Mouse (Mus musculus): ENCODE results near the gene Nup43. TPM values are rescaled to one million over a fixed set of nuclear protein-coding genes. Genes with fewer than 3 reads are reported as not detected.

The Nup43 gene
- polyA plus RNA-seq (2012; rRNA removed; ENCODE audit: low replicate concordance) = 5.9 and 13.0 TPM in 2 replicates

DNA sequence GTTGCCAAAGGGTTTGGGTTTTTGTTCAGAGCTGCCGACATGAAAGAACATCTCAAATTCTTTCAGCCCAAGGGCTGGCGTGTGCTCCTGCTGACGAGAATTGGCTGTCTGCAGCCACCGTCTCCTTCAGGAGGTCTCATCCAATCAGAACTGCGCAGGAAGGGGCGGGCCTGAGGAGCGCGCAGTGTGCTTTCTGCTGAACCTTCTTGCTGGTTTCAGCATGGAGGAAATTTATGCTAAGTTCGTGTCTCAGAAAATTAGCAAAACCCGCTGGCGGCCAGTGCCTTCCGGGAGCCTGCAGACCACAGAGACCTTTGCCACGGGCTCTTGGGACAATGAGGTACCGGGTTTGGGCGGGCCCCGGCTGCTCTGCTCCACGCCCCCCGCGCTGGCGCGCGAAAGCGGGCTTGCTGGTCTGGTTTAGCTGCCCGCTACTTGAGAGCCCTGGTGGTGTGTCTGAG is at the start of gene Nup43:
Nup43 (plus strand) TSS at position 162 of the 461 bp plus-strand sequence.

DNA sequence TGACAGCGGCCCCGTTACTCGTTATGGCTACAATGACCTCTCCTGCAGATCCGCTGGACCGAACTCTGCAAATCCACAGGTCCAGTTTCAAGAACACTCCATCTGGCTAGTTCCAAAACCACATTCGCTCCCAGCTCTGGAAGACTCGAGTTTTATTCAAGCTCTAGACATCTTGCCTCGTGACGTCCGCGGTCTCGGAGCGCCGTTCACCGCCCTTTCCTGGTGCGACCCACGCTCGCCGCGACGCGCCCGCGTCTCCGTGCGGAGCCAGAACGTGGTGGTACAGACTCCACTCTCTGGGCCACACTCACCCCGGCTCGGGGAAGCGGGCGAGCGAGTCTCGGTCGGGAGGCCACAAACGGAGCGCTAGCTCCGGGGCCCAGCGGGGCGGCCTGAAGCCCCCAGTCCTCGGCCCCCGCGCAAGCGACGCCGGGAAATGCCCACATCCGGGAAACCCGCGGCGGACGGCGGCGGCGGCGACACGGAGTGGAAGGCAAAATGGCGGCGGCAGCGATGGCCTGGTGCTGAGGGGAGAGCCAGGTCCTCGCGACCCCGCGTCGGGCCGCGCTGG is 13.5 kb downstream of the Nup43 start, which contains the start of the genes Pcmt1 and Lats1:
Pcmt1 (minus strand) TSS at position 406 of the 571 bp plus-strand sequence.
Lats1 (plus strand) TSS at position 484 of the 571 bp plus-strand sequence.

DNA sequence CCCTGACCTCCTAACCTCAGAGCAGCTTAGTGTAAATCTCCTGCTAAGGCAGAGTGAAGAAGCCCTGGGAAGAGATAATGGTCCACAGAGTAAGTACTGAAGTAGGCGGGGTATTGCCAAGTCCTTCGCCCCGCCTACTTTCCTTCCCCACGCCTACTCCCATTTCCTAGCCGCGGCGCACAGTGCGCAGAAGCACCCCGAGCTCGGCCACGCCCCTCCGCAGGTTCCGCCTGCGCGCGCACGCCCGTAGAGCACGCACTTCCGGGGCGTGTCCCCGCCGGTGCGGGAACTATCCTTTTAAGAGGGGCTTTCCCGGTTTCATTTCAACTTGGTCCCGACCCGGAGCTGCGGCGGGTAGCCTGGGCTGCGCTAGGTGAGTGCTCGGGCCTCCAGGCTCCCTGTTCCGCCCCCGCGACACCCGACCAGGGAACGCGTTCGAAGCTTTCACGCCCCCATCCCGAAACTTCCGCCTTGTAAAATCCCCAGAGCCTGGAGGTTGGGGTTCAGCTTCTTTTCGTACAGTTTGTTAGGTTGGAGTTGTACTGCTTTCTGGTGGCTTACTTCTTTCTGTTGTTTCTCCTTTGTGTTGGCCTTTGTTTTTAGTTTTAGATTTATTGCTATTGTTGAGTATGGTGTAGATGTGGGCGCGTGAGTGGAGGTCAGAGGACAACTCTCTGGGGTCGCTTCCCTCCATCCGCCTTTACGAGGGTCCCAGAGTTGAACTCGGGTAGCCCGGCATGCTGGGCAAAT is 58.6 kb downstream of the Nup43 start, which contains the start of gene Katna1:
Katna1 (plus strand) TSS at position 250 of the 750 bp plus-strand sequence.

Other genes with a start within 250 kb of the Nup43 start
- 1.5 and 1.8 TPM in 2 replicates for gene Ulbp1, start 193.9 kb upstream of the Nup43 start, polyA plus RNA-seq (2012; rRNA removed; ENCODE audit: low replicate concordance)
- 5.3 and 7.9 TPM in 2 replicates for gene Lrp11, start 77.7 kb upstream of the Nup43 start, polyA plus RNA-seq (2012; rRNA removed; ENCODE audit: low replicate concordance)
- gene Pcmt1, start 13.6 kb downstream of the Nup43 start, polyA plus RNA-seq (2012; rRNA removed; ENCODE audit: low replicate concordance) = 24.3 and 33.7 TPM in 2 replicates
- 13.6 and 20.7 TPM in 2 replicates for gene Lats1, start 13.7 kb downstream of the Nup43 start, polyA plus RNA-seq (2012; rRNA removed; ENCODE audit: low replicate concordance)
- gene Katna1, start 58.5 kb downstream of the Nup43 start, polyA plus RNA-seq (2012; rRNA removed; ENCODE audit: low replicate concordance) = 5.6 and 7.9 TPM in 2 replicates
- gene Ginm1, start 125.3 kb downstream of the Nup43 start, polyA plus RNA-seq (2012; rRNA removed; ENCODE audit: low replicate concordance) = 65.2 and 105 TPM in 2 replicates
- 5.0 and 7.9 TPM in 2 replicates for gene Ppil4, start 125.4 kb downstream of the Nup43 start, polyA plus RNA-seq (2012; rRNA removed; ENCODE audit: low replicate concordance)
- 0.85 and 1.4 TPM in 2 replicates for gene Zc3h12d, start 165.0 kb downstream of the Nup43 start, polyA plus RNA-seq (2012; rRNA removed; ENCODE audit: low replicate concordance)